Mouse (Mus musculus) cerebellum, adult 11-12 months (tissue): ENCODE data around the gene Igsf10.
"Not testable (repeated sequence)": the region's sequence is repeated elsewhere in the genome, so short reads cannot be mapped to it uniquely, and the experiment has no call there.

Source experiments
- DNase-seq: peaks from one replicate; pipeline ENCODE4 v3.0.0; 2022

The Igsf10 gene

GRCm38 (mm10) chr3:59344065-59344905 is at the start of gene Igsf10:
Gene Igsf10, minus strand, starts transcription at chr3:59344394.
- peak; percentile 30 for DNase-seq

- no peak for DNase-seq
These were observed 41.4 kb upstream of the Igsf10 start for GRCm38 (mm10) chr3:59385553-59385952.

- DNase-seq, result no peak
These were observed 40.8 kb upstream of the Igsf10 start for GRCm38 (mm10) chr3:59385000-59385399.

GRCm38 (mm10) chr3:59384321-59384720 is 40.1 kb upstream of the Igsf10 start:
- no peak for DNase-seq

GRCm38 (mm10) chr3:59378791-59379190 is 34.6 kb upstream of the Igsf10 start:
- DNase-seq, result not testable (repeated sequence)

- no peak for DNase-seq
These were observed 17.7 kb upstream of the Igsf10 start for GRCm38 (mm10) chr3:59361895-59362294.

GRCm38 (mm10) chr3:59360102-59360501 is 15.9 kb upstream of the Igsf10 start:
- DNase-seq, result no peak

- DNase-seq, result no peak
These were observed 10.0 kb upstream of the Igsf10 start for GRCm38 (mm10) chr3:59354156-59354555.

GRCm38 (mm10) chr3:59351768-59352167 is 7.6 kb upstream of the Igsf10 start:
- DNase-seq, result no peak

GRCm38 (mm10) chr3:59343026-59343425 is 1.2 kb downstream of the Igsf10 start:
- peak; percentile 48 for DNase-seq

GRCm38 (mm10) chr3:59341647-59342427 is 2.4 kb downstream of the Igsf10 start:
- no peak for DNase-seq

GRCm38 (mm10) chr3:59328526-59328925 is 15.7 kb downstream of the Igsf10 start:
- DNase-seq, result no peak

GRCm38 (mm10) chr3:59321278-59321876 is 22.8 kb downstream of the Igsf10 start:
- peak; percentile 32 for DNase-seq

GRCm38 (mm10) chr3:59316077-59316476 is 28.1 kb downstream of the Igsf10 start:
- DNase-seq, result no peak

- DNase-seq, result no peak
These were observed 31.6 kb downstream of the Igsf10 start for GRCm38 (mm10) chr3:59312610-59313009.

GRCm38 (mm10) chr3:59305518-59305917 is 38.7 kb downstream of the Igsf10 start:
- no peak for DNase-seq

GRCm38 (mm10) chr3:59304944-59305343 is 39.2 kb downstream of the Igsf10 start:
- no peak for DNase-seq

GRCm38 (mm10) chr3:59297653-59298052 is 46.5 kb downstream of the Igsf10 start:
- DNase-seq, result no peak

GRCm38 (mm10) chr3:59296563-59297130 is 47.5 kb downstream of the Igsf10 start:
- no peak for DNase-seq

- no peak for DNase-seq
These were observed 48.3 kb downstream of the Igsf10 start for GRCm38 (mm10) chr3:59295699-59296562.

- no peak for DNase-seq
These were observed 50.6 kb downstream of the Igsf10 start for GRCm38 (mm10) chr3:59293437-59294199.
